Mouse (Mus musculus): ENCODE measurements around the gene Aldh3b2.

The Aldh3b2 gene

DNA sequence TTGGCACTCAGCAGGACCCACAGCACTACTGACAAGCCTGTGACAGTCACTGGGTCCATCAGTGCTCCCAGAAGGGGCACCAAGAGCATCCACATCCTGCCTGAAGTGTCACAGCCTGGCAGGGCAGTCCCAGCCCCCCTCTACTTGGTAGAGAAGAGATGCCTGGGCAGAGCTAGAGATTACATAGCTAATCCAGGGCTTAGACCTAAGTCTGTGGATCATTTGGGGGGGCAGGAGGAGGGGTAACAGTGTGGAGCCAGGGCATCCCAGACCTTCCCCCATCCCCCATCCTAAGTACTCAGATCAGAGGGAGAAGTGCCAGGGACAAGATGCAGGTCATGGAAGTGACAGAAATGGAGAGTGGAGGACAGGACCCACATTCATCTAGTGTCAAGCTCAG, 42.7 kb downstream of the Aldh3b2 start:
- no peak for DNase-seq

DNA sequence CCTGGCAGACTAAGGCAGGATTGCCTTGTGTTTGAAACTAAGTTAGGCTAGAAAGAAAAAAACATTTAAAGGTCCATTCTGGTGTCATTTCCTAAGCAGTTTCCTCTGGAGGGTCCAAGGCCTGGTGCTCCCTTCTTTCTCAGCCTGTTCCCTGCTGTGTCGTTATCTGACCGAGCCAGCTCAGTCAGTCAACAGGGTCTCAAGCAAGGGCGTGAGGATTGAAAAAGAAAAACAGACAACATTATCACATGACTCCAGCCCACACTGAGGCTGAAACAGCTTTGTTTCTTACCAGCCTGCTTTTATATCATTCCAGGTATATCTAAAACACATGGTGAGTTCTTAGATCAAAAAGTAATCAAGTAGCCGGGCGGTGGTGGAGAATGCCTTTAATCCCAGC, 43.5 kb downstream of the Aldh3b2 start:
- no peak for DNase-seq

DNA sequence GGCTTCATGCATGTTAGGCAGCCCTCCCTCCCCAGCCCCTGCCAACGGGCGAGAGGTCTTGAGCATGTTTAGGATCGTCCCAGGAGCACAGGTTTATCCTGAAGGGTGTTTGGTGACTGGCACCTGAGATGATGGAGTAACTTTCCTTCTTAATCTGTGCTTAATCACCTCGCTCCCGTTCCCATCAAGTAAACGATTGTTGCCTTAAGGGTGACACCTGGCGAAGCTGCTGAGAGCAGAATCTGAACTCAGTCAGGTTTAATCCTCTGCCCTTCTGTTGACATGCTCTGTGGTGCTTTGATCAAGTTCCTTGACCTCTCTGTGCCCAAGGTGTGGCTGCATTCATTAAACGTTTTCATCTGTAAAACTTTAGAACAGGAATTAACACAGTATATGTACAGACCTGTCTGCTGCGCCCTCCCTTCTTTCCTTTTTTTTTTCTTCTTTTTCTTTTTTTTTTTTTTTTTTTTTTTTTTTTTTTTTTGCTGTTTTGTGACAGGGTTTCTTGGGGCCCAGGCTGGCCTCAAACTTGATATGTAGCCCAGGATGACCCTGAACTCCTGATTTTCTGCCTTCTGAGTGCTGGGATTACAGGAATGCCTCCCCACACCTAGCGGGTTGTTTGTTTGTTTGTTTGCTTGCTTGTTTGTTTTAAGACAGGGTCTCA, 45.9 kb downstream of the Aldh3b2 start:
- no peak for DNase-seq

DNA sequence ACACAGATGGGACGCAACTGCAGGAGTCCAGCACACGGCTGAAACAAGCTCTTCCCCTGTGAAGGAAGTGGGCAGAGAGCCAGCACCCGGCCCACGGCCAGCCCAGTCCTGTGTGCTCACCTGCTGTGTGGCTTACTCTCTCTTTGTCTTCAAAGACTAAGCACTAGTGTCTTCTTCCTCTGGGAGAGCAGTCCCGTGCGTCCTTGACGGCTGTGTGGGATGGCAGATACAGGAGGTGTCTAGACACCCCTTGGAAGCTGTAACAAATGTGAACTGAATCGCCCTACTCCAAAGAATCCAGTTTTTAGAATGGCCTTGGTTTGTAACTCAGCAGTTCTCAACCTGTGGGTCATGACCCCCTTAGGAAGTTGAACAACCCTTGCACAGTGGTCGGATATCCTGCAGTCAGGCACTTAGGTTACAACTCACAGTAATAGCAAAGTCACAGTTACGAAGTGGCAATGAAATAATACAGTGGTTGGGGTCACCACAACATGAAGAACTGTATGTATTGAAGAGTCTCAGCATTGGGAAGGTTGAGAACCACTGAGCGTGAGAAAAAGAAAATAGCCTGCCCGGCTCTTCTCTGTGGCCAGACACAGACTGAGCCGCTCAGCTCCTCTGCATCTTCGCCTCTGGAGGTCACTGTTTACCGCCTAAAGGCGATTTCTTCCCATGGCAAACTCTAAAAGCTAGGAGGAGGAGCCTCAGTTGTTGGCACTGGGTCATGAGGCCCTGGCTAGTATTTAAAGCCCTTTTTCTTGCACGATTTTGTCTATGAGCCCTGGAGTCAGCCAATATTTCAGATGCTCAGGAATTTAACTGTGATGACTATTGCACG, 46.8 kb downstream of the Aldh3b2 start:
- peak; percentile 66 for DNase-seq

DNA sequence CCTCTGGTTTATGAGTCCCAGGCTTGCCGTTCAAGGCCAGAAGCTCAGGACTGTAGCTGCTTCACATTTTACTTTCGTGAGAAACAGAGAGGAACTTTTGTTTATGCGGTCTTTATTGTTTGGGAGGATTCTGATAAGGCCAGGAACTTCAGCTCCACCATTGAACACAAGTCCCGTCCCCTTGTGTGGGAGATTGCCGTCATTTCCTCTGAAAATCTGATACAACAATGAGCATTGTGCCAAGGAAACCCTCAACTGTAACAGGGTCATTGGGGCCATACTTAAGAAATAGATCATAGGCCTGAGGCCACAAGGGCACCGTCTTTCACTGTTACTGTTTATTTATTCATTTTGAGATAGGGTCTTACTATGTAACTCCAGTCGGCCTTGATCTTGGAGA, 51.1 kb downstream of the Aldh3b2 start:
- DNase-seq = no peak

DNA sequence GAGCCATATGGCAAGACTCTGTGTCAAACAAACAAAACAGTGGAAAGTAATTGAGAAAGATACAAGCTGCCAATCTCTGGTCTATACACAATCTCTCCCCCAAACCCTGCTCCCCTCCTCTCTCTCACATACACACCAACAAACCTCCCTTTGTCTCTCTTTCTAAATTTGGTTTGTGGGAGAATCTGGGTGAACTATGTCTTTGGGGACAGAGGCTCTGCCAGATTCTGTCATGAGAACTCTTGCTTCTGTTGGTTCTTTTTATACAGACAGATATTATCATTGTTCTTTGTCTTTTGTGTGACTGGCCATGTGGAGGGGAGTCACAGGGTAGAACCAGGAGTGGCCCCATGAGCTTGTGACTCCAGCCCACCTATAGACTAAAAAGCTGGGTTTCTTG, 55.4 kb downstream of the Aldh3b2 start:
- no peak for DNase-seq
